Mouse (Mus musculus) right cerebral cortex, postnatal 10 days (tissue): ENCODE results near the gene Dnah5.
A peak's percentile ranks its signal among the peaks of the same experiment; 100 is the strongest.
"Not testable (repeated sequence)": the region's sequence is repeated elsewhere in the genome, so short reads cannot be mapped to it uniquely, and the experiment has no call there.

Experiments
- DNase-seq, 2 experiments: peaks; one replicate each; pipeline ENCODE4 v3.0.0; 2021; ENCODE audit warnings: low spot score in 2 of 2

Gene Dnah5

GRCm38 (mm10) chr15:28307131-28307530 lies 103.6 kb downstream of the Dnah5 start:
- no peak for DNase-seq

DNA sequence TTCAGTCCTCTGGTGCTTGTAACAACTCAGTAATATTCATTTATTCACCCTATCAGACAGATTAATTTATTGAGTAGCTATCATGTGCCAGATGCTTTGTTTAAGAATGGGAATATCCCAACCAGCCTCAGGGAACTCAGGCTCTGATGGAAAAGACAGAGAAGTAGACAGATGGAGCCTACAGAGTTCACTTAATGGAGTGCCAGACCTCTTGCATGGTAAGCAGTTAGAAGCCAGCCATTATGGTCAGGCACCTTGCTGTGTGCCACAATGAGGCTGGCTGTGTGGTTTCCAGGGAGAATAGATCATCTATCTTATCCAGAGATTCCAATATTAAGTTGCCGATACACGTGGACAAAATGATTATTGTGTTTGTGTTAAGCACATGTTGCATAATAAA lies 104.3 kb downstream of the Dnah5 start:
- no peak for DNase-seq

DNA sequence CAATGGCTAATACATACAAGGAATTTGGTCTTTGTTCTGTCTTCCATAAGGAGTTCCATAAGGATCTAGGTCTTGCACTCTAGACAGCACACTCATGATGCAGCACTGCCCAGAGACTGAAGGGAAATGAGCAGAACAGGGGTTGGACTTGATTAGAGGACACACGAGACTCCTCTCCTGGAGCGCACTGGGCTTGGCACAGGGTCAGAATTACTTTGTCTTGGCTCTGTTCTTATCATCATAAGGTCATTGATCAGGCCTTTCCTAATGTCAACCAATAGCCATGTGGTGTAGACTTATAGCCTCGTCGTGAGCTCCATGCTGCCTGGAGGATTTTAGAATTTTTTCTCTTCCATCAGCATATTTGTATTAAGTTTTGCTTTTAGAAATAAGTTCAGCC lies 107.0 kb downstream of the Dnah5 start:
- no peak for DNase-seq

- no peak for DNase-seq
Measured at GRCm38 (mm10) chr15:28313451-28313850, 109.9 kb downstream of the Dnah5 start.

- DNase-seq, result peak; percentile 57 to 70
Measured at GRCm38 (mm10) chr15:28315812-28316528, 112.4 kb downstream of the Dnah5 start.

- DNase-seq, result no peak
Measured at GRCm38 (mm10) chr15:28322533-28322932, 119.0 kb downstream of the Dnah5 start.

DNA sequence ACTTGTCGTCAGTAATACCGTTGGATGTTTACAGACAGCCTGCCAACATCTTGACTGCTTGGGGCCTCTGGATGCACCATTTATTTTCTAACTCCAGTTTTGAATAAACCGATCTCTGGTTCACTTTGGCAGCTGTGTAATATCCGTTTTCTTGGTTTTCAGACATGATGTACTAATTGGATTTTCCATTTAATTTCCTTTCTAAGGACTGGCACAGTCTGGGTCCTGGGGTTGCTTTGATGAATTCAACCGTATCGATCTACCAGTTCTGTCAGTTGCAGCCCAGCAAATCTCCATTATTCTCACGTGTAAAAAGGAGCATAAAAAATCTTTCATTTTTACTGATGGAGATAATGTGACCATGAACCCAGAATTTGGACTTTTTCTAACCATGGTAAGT lies 123.4 kb downstream of the Dnah5 start:
- DNase-seq, result no peak

- no peak for DNase-seq
Measured at GRCm38 (mm10) chr15:28327441-28327840, 123.9 kb downstream of the Dnah5 start.

GRCm38 (mm10) chr15:28341151-28341550 lies 137.6 kb downstream of the Dnah5 start:
- no peak for DNase-seq

DNA sequence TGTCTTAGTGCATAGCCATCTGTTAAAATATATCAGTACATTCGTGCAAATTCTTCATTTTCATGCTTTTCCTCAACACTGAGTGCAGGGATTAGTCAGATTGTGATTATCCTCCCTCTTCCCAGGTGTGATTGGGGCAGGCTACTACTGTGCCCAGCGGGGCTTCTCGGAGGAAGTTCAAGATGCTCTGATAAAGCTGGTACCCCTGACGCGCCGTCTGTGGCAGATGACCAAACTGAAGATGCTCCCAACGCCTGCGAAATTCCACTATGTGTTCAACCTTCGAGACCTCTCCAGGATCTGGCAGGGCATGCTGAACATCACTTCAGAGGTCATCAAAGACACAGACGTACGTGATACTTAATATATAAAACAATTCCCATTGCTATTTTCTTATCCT lies 164.0 kb downstream of the Dnah5 start:
- DNase-seq, result no peak

DNA sequence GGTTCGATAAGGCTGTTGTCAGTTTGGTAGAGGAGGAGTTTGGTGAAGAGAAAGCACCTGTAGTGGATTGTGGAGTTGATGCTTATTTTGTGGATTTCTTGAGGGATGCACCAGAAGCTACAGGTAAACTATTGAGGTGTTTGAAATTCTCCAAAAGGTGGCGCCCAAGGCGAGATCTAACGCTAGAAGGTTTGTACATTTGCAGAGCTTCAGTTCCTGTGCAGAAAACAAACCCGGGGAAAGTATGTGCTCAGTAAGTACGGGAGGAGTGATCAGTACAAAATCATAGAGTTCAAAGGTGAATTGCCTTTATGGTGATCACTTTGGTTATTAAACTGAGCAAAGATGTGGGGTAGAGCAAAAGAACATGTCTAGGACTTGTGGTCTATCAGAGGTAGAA lies 166.9 kb downstream of the Dnah5 start:
- no peak for DNase-seq

GRCm38 (mm10) chr15:28371506-28371905 lies 168.0 kb downstream of the Dnah5 start:
- no peak for DNase-seq

DNA sequence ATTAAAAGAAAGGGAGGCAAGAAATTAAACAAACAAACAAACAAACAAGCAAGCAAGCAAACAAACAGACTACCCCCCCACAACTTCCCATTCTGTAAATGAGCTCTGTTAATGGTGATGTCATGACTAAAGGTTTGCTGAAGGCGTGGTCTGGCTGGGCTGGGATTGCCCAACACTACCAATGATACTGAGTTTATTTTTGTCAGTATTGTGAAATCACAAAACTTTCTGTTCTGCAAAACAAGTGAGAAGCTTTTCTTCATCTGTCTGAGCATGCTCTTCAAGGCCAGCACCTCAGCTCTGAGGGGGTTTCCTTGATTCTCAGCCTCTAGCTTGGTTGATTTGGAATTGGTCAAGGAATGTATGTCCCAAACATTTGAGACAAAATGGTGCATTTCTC lies 170.8 kb downstream of the Dnah5 start:
- DNase-seq, result no peak

GRCm38 (mm10) chr15:28380909-28381308 lies 177.4 kb downstream of the Dnah5 start:
- no peak for DNase-seq

DNA sequence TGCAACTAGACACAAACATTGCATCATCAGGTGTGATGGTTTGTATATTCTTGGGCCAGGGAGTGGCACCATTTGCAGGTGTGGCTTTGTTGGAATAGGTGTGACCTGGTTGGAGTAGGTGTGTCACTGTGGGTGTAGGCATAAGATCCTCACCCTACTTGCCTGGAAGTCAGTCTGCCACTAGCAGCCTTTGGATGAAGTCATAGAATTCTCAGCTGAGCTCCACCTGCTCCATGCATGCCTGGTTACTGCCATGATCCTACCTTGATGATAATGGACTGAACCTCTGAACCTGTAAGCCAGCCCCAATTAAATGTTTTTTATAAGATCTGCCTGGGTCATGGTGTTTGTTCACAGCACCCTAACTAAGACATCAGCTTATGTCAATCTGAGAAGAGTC lies 190.2 kb downstream of the Dnah5 start:
- DNase-seq, result not testable (repeated sequence)

GRCm38 (mm10) chr15:28395481-28395880 lies 191.9 kb downstream of the Dnah5 start:
- no peak for DNase-seq

- DNase-seq, result no peak
Measured at GRCm38 (mm10) chr15:28398472-28398871, 194.9 kb downstream of the Dnah5 start.

- no peak for DNase-seq
Measured at GRCm38 (mm10) chr15:28399258-28399657, 195.7 kb downstream of the Dnah5 start.

DNA sequence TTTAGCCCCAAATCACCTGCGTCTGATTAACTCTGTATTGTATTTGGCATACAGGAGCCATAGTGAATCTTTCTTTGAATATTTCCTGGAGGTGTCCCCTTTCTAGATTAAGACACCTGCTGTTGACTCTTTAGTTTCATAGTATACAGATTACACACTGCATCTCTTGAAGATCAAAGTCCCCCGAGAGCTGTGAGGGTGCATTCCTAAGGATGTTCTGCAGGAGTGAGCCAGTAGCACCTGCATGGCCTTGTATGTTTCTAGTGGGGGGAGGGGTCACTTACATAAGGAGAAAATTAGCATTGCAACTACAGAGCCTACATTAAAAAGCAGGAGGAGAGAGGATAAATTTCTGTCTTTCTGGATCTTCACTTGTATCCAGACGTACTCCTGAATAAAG lies 201.1 kb downstream of the Dnah5 start:
- no peak for DNase-seq

DNA sequence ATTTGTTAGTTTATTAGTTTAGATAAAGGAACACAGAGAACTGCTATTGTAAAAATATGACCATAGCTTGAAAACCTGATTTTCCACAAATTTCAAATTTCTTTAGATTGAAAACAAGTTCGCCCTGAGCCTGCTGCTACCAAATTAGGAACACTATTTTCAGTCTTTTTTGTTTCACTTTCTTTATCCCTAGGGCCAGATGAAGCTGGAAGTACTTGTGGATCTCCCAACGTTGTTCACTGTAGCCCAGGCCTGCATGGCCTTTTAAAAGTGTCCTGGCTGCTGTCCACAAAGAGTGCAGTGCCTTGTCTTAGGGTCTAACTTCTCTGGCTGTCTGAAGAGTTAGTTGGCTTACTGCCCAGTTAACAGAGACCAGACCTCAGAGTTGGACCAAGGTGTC lies 201.6 kb downstream of the Dnah5 start:
- DNase-seq, result no peak

DNA sequence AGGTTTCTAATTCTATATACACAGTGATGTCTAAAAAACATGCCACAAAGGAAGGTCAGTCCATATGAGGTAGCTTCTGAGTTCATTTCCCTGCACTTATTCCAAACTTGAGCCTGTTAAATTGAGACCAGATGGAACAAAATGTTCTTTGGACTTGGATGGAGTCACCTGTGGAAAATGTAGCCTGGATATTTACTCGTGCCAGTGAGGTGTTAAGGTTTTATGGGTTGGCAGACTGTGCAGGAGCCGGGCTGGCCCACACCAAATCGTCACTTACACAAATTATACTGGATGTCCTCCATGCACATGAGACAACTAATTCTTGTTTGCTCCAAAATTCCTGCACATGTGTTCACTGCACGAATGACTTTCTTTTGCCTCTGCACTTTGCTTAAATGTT lies 236.2 kb downstream of the Dnah5 start:
- no peak for DNase-seq

DNA sequence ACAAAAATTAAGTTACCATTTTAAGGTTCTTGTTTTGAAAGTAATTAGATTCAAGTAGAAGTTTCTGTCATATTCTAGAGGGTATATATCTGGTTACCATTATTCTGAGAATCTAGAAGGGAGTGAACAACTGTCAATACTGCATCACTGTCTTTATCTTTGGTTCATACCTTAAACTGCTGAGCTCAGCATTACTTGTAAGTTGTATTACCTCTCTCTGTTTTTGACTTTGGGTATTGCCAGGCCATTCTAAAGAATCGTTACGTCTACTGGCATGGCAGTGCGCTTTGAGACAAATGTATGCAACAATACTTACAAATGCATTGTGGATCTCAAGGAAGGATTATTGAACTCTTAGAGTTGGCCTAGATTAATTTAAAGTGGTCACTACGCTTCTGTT lies 240.9 kb downstream of the Dnah5 start:
- no peak for DNase-seq

- not testable (repeated sequence) for DNase-seq
Measured at GRCm38 (mm10) chr15:28461091-28461778, 257.7 kb downstream of the Dnah5 start.
